Mouse (Mus musculus) induced T-regulatory cell, adult 2 months (primary cell): Measurements from ENCODE around the gene Rtp4.

Experiments used
- DNase-seq: peaks from one replicate; pipeline ENCODE4 v3.0.0-alpha.2; 2012; ENCODE audit warnings: low read depth

Rtp4 gene

DNA sequence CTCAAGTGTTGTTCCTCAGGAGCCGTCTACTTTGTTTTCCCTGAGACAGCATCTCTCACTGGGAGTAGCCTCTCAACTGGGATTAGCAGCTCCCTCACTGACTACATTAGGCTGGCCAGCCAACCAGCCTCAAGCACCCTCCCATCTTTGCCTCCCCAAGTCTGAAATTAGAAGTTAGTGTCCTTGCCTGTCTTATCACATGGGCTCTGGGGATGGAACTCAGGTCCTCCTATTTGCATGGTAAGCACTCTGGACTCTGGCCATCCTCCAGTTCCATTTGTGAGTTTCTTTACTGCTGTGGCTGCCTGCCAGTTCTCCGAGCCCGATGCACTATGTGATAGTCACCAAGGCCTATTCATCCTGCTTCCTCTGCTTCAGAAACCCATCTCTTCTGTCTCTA is 4.3 kb upstream of the Rtp4 start:
- no peak for DNase-seq

DNA sequence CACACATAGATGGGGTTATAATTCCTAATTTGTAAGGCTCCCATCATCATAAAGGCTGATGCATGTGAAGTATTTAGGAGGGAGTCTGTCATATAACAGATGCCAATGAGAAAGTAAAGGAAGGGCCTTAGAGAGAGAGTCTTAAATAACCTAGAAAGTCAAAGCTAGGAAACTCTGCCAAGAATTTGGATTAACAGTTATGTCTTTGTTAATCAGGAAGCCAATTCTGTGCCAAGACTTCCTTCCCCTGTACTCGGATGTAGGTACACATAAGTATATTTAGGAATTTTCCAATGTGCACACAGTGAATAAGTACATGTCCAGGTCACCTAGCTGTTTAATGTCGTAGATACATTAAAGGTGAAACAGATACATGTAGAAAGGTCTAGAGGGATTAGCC is 3.5 kb upstream of the Rtp4 start:
- DNase-seq, result no peak

DNA sequence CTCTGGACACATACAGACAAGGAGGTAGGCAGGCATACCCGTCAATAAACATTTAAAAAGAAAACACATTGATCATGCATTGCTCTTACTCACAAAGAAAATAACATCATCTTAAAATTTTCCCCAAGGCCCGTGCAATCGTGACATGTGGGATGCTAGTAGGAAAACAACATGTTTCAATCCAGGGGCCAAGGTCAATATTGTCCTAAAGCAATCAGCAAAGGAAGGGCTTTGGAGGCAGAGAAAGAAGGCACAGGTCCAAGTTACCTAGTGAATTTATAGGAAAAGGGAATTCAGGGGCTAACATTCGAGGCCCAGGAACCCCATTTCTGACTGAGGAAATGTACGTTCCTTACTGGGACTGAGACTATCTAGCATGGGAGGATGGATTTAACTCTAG is 2.9 kb upstream of the Rtp4 start:
- DNase-seq, result no peak

- DNase-seq, result no peak
Observed at GRCm38 (mm10) chr16:23517754-23518566, 2.1 kb upstream of the Rtp4 start.

DNA sequence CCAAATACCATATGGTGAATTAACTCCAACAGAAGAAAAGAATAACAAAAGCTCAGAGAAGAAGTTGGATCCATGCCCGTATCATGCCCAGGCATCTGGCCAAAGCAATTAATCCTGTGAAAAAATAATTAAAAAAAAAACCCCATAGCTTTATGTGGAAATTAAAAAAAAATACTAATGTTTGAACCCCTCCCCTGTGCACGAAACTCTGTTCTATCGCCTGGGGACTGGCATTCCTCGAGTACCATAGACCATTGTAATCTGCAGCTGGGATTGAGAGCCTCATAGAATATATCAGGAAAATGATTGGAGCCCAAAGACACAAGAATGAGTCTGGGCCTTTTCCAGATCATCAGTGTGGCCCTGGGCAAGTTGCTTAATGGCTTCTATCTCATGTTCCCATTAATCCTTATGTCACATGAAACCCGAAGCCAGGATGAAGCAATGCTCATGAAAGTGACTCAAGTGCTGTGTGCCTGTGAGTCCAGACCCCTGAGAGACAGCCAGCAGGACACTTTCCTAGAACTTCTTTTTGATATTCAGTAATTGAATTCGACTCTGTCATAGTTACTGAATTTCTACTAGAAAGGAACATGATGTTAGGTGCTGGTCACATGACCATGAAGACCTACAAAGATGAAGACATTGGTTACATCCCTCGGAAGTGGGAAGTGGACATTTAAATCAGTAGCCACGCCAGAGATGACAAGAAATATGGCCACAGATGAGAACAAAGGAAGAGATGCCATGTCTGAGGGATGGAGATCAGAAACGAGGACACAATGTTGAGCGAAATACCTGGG is 1.3 kb upstream of the Rtp4 start:
- no peak for DNase-seq

DNA sequence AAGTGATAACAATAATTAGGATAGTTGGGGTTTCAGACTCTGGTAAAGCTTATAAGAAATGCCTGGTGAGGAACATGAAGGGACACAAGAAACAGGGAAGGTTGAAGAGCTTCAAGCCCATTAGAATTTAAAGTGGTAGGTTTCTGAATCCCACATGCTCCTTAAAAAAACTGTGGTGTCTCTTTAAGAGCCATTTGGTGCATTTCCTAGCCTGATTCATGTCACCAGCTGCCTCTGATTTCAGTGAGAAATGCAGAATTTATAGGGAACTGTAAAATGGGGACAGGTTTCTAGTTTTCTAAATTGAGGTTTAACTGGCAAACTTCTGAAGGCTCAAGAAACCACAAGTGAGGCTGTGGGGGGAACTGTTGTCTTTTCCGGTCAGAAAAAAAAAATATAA is 320 bp upstream of the Rtp4 start:
- no peak for DNase-seq

- no peak for DNase-seq
Observed at GRCm38 (mm10) chr16:23521092-23521491, 1.0 kb downstream of the Rtp4 start.

DNA sequence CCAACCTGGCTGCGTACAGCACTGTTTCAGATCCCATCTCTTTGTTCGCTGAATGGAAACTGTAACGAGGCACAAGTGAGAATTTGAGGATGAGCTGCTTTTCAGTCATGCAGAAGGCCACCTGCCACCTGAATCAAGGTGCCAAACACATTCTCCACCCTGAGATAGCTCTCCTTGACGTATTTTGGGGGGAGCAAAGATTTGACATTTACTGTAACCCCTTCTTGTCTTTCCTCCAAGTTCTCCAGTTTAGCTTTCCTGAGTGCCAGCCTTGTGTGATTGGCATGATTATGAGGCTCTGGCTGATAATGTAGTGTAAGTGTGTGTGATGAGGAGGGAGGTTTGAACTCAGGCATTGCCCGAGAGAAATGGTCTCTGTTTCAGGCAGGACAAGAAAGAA is 2.0 kb downstream of the Rtp4 start:
- no peak for DNase-seq

DNA sequence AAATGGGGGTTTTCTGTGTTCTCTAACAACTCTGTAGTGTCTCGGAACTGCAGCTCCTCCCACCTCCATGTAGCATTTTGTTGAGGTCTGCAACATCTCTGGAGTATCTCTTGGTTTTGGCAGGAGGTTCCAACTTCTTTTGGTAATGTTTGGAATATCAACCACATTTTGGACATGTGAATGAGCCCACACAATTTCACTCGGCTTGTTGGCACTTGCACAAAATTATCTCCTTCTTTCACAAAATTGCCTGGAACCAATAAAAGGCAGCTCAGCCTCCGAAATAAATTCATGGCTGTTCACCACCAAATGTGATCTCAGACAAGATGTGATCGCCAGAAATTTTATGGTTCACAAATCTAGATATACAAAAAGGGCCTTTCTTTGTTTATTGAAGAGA is 9.1 kb downstream of the Rtp4 start:
- no peak for DNase-seq

- DNase-seq, result no peak
Observed at GRCm38 (mm10) chr16:23533707-23534106, 13.6 kb downstream of the Rtp4 start.

DNA sequence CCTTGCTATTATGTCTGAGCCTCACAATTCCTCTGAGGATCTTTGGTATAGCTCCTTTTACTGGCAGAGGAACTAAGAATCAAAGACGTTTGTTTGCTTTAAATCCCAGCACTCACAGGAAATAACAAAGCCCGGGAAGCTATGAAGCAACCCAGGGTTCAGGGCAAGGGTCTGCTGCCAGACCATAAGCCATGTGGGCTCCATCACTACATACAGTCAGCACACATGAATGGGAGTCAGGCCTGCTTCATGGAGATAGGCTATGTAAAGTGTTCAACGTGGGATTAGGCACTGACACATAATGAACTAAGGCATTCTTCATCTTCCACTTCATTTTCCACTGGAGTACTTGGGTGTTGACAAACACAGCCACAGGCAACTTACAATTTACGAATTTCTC is 21.0 kb downstream of the Rtp4 start:
- DNase-seq, result no peak

GRCm38 (mm10) chr16:23542866-23543265 is 22.8 kb downstream of the Rtp4 start:
- DNase-seq, result no peak

DNA sequence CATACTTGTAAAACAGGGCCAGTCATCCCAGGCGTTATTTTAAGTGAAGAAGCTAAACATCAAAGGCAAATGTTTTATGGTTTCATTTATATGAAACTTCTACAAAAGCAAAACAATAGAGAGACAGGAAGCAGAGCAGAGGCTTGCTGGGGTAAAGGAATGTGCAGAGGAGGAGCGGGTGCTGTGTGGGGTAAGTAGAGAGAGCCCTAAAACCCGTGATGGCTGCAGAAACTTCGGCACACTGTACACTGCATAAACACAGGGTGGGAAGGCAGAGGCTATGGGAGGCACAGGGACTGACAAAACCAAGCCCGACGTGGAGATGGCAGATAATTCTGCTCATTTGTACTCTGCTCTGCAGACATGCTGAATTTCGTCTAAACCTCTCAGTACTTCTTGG is 24.3 kb downstream of the Rtp4 start:
- DNase-seq, result peak; percentile 8

GRCm38 (mm10) chr16:23547783-23548182 is 27.7 kb downstream of the Rtp4 start:
- peak; percentile 6 for DNase-seq

- DNase-seq, result peak; percentile 69
Observed at GRCm38 (mm10) chr16:23550346-23550980, 30.4 kb downstream of the Rtp4 start.

GRCm38 (mm10) chr16:23550981-23551582 is 31.0 kb downstream of the Rtp4 start:
- no peak for DNase-seq

DNA sequence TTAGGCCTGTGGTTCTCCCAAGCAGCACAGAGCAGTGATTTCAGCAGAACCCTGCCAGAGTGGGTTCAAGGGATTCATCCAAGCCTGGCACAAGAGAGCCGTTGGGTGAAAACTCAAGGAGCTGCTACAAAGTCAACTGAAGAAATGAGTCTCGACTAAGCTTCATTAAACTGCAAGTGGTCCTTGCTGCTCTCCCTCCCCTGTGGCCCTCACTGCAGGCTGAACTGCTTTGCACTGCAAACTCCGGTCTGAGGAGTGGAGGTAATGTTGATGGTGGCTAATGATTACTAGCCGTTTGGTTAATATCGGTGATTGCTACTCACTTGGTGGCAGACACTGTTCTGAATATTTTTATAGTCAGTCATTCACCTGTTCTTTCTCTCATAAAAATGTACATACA is 34.6 kb downstream of the Rtp4 start:
- DNase-seq, result no peak

DNA sequence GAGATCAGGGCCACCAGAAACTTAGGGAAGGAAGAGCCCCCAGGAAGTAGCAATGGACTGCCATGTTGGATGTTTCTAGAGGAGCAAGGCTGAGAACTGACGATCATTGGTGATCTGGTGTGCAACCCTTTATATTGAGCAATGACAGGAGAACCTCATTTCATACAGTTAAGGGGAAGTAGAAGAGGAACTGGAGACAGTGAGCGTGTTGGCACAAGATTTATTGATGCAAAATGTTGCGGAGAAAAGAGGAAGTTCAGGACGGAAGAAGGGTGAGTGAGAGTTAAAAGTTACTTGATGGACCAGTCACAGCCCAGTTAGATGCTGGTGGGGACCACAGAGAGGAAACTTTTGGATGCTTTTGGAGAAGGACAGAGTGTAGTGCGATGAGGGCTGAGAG is 37.1 kb downstream of the Rtp4 start:
- DNase-seq, result no peak

DNA sequence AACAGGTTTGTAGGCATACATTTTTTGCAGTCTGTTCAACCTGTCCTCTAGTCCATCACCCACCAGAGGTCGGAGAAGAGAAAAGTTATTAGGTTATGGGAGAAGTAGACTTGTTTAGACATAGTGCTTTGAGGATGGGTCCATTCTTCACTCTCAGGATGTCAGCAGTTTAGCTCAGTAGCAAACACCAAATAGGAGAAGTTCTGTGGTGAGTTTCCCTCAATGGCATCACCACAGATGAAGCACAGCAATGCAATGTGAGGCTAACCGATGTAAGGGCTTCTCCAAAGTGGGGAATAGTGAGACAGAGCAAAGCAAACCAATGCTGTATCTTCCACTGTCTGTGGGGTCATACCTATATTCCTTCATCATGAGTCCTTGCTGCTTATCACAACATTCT is 37.6 kb downstream of the Rtp4 start:
- DNase-seq, result no peak

DNA sequence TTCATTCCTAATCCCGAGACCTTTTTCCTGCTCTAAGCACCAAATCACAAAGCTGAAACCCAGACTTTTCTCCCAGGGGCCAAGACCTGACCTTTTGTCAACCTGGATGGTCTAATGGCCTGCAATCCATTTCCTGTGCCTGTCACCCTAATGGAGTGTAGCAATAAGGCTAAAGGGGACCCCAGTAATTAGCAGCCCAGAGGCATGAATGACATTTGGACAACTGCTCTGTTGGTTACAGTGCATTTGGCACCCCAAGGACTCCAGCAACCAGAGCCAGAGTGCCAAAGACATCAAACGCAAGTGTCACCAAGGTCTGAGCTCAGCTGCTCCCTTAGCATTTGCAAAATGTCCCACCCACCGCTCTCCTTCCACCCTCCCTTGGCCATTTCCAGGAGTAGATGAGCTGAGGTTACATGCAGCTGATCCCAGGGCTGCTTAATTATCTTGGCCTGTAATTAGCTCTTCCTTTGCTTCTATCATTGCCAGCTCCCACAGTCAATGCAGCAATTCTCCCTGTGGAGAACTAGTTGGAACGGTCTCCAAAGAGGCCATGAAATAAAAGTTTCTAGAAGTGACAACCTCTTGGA is 48.4 kb downstream of the Rtp4 start:
- no peak for DNase-seq

- DNase-seq, result no peak
Observed at GRCm38 (mm10) chr16:23574561-23574960, 54.5 kb downstream of the Rtp4 start.
